Mouse (Mus musculus): ENCODE data around the gene Csrp2. TPM values are rescaled to one million over a fixed set of nuclear protein-coding genes. Genes with fewer than 3 reads are reported as not detected.

The Csrp2 gene
- polyA plus RNA-seq, 1 experiment from 2014 or later: 175 TPM

DNA sequence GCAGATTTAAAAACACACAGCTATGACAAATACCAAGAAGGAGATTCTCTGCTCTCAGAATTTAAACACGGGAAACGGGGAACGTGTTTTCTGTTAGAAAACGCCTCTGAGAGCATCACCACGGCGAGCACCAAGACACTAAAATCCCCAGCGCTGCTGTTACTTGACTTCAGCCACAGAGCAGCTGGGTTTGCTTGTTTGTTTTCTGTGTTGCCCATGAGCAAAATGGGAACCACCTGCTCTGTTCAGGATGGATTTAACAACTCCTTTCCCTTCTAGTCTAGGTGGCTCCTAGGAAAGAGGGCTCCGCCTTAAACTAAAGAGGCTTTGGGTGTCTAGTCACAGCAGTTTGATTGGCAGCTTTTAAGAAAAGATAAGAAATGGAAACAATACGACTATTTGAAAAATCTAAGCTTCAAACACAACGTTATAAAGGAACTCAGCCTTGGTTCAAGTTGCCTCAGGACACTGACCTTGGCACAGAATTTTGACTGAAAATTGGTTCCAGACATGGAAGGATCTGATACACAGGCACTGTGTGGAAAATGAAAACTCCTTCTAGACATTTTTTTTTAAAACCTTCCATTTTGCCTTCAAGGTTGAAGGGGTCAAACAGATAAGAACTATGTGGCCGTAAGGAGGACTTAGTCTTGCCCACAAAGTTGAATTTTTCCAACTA is 2.8 kb upstream of the Csrp2 start:
- WGBS: 86% methylated on average over 11 of the region's 11 CpGs
- Histone ChIP-seq H3K4me1 (replicated peaks) (peaks cover 27% of the 10 kb centered on the region), H3K4me3 (no peak overlapping the region)

GRCm38 (mm10) chr10:110917521-110917920 is 2.1 kb upstream of the Csrp2 start:
- 94% methylated on average over 6 of the region's 6 CpGs for WGBS
- H3K36me3 ChIP-seq: no peaks in the 10 kb centered on the region
- H3K4me2 ChIP-seq: no peak overlapping the region
- peaks cover 35% of the 10 kb centered on the region for H3K4me1 ChIP-seq (replicated peaks)
- no peak for ATAC-seq (ENCODE audit: low read depth)
- H3K9me3 ChIP-seq: no peaks in the 10 kb centered on the region
- no peak overlapping the region for H3K4me3 ChIP-seq
- H3K9ac ChIP-seq: no peak overlapping the region
- no peaks in the 10 kb centered on the region for H3K27me3 ChIP-seq
- H3K27ac ChIP-seq (replicated peaks): no peak overlapping the region

More for the DNA sequence above, 2.8 kb upstream of the Csrp2 start:
- Histone ChIP-seq H3K27ac (replicated peaks) (no peak overlapping the region), H3K27me3 (no peaks in the 10 kb centered on the region), H3K9me3 (no peaks in the 10 kb centered on the region), H3K36me3 (no peaks in the 10 kb centered on the region), H3K4me2 (no peak overlapping the region), H3K9ac (no peak overlapping the region)
- no peak for ATAC-seq (ENCODE audit: low read depth)

DNA sequence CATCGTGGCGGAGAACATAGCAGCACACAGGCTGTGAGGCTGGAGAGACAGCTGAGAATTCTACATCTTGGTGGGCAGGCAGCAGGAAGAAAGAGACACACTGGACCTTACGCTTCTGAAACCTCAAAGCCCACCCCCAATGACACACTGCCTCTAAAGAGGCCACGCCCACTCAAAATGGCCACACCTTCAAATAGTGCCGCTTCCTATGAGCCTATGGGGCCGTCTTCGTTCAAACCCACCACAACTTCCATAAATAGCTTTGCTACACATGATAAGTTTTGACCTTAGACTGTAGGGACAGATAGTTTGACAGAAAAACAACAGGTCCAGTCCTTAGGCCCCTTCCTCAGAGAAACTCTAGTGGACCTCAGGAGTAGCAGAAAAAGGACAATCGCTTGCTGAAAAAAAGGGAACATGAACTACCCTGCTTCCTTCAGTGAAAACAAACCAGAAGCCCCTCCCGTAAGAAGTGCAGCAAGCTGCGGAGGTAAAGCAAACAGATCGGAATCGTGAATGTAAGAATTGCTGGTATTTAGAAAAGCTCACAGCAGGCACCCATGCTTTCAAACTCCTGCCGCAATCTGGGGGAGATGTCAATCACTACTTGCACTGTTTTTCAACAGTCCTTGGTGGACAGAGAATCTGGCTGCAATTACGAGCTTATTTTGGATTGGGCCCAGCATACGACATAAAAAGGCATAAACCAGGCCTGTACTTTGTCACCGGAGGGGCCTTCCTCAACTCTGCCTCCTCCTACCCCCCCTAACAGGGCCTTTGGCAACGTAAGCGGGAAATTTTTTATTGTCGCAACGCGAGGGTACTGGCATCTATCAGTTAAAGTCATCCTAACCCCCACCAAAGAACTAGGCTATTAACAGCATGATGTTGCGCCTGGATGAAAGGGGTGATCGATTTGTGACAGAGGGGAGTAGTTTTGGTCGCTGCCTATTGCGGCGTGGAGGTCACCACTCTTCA is 886 bp upstream of the Csrp2 start:
- Histone ChIP-seq H3K4me2 (peak overlapping the region; percentile 79), H3K9ac (peak overlapping the region; percentile 88), H3K4me3 (peak overlapping the region; percentile 63), H3K4me1 (replicated peaks) (peaks cover 44% of the 10 kb centered on the region), H3K27me3 (no peaks in the 10 kb centered on the region), H3K36me3 (no peaks in the 10 kb centered on the region), H3K9me3 (no peaks in the 10 kb centered on the region), H3K27ac (replicated peaks) (peak overlapping the region; percentile 92)
- 18% methylated on average over 26 of the region's 26 CpGs for WGBS
- ATAC-seq (ENCODE audit: low read depth): no peak

GRCm38 (mm10) chr10:110920368-110920950 is 870 bp downstream of the Csrp2 start:
- Histone ChIP-seq H3K4me2 (peak overlapping the region; percentile 79), H3K4me3 (peak overlapping the region; percentile 63), H3K9ac (peak overlapping the region; percentile 88), H3K4me1 (replicated peaks) (peaks cover 49% of the 10 kb centered on the region), H3K27ac (replicated peaks) (peak overlapping the region; percentile 92), H3K9me3 (no peaks in the 10 kb centered on the region), H3K36me3 (no peaks in the 10 kb centered on the region), H3K27me3 (no peaks in the 10 kb centered on the region)
- ATAC-seq (ENCODE audit: low read depth): peak; percentile 74
- 0% methylated on average over 15 of the region's 15 CpGs for WGBS

GRCm38 (mm10) chr10:110921890-110922289 is 2.3 kb downstream of the Csrp2 start:
- peaks cover 63% of the 10 kb centered on the region for H3K4me1 ChIP-seq (replicated peaks)
- H3K9me3 ChIP-seq: no peaks in the 10 kb centered on the region
- peak overlapping the region; percentile 63 for H3K4me3 ChIP-seq
- no peaks in the 10 kb centered on the region for H3K27me3 ChIP-seq
- WGBS: 65% methylated on average over 3 of the region's 3 CpGs
- H3K36me3 ChIP-seq: no peaks in the 10 kb centered on the region
- H3K27ac ChIP-seq (replicated peaks): no peak overlapping the region
- ATAC-seq (ENCODE audit: low read depth): no peak
- H3K9ac ChIP-seq: 0 out of 2 replicates have a peak overlapping the region, but pooled peaks have one; percentile 18
- H3K4me2 ChIP-seq: peak overlapping the region; percentile 79

DNA sequence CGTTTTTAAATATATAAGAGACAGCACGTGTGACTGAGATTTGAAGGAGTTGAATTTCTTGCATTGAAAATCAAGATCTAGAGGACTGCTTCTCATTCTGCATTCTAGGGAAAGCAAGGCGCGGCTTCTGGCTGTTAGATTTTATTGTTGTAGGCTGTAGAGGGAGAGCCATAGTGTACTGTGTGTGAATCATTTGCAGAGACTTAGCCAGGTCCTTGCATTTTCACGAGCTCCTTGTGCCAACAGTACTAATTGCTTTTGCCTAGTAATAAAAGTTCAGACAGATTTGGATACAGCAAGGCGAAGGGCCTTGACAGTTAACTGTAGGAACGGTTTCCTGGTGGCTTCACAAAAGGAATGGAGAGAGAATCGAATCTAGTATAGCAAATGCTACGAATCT is 3.0 kb downstream of the Csrp2 start:
- Histone ChIP-seq H3K36me3 (no peaks in the 10 kb centered on the region), H3K4me1 (replicated peaks) (peaks cover 70% of the 10 kb centered on the region), H3K9me3 (no peaks in the 10 kb centered on the region), H3K9ac (no peak overlapping the region), H3K27ac (replicated peaks) (no peak overlapping the region), H3K4me2 (peak overlapping the region; percentile 79), H3K27me3 (no peaks in the 10 kb centered on the region), H3K4me3 (peak overlapping the region; percentile 63; the same call in 1 of the 2 replicates)
- WGBS: 68% methylated on average over 9 of the region's 9 CpGs
- no peak for ATAC-seq (ENCODE audit: low read depth)

- Histone ChIP-seq H3K9me3 (no peaks in the 10 kb centered on the region), H3K36me3 (no peaks in the 10 kb centered on the region), H3K4me3 (no peak overlapping the region), H3K4me2 (no peak overlapping the region), H3K9ac (no peak overlapping the region), H3K27me3 (no peaks in the 10 kb centered on the region), H3K27ac (replicated peaks) (no peak overlapping the region; the same call in 1 of the 2 replicates), H3K4me1 (replicated peaks) (peaks cover 83% of the 10 kb centered on the region)
- WGBS: 65% methylated on average over 11 of the region's 11 CpGs
- no peak for ATAC-seq (ENCODE audit: low read depth)
Measured at GRCm38 (mm10) chr10:110927491-110927890, 7.9 kb downstream of the Csrp2 start.

DNA sequence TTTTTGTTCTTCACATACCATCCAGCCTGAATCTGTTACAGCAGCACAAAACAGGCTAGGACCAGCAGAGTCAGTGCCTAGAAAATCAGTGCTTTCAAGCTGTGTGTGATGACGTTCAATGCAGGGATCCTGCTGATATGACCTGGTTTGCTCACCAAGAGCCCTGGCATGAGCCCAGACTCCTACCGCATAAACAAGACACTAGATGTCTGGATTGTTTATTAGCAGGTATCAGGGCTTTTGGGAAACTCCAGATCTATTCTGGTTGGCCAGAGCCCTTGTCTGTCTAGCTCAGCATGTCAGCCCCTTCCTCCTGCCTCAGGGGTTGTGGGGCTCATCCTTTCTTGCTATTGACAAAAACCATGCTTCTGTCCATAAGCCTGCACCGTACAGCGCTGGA is 10.2 kb downstream of the Csrp2 start:
- peak overlapping the region; percentile 42 for H3K27ac ChIP-seq (replicated peaks)

GRCm38 (mm10) chr10:110931161-110931912 is 11.7 kb downstream of the Csrp2 start:
- peak; percentile 66 for ATAC-seq (ENCODE audit: low read depth)
- H3K27me3 ChIP-seq: no peaks in the 10 kb centered on the region
- peaks cover 61% of the 10 kb centered on the region for H3K4me1 ChIP-seq (replicated peaks)
- peak overlapping the region; percentile 21 for H3K4me3 ChIP-seq
- peak overlapping the region; percentile 91 for H3K27ac ChIP-seq (replicated peaks)
- H3K4me2 ChIP-seq: peak overlapping the region; percentile 46
- no peaks in the 10 kb centered on the region for H3K9me3 ChIP-seq
- no peaks in the 10 kb centered on the region for H3K36me3 ChIP-seq
- 21% methylated on average over 13 of the region's 13 CpGs for WGBS
- peak overlapping the region; percentile 58 for H3K9ac ChIP-seq

More for the DNA sequence above, 10.2 kb downstream of the Csrp2 start:
- H3K4me2 ChIP-seq: no peak overlapping the region
- ATAC-seq (ENCODE audit: low read depth): no peak
- no peak overlapping the region for H3K4me3 ChIP-seq
- H3K9me3 ChIP-seq: no peaks in the 10 kb centered on the region
- no peak overlapping the region for H3K9ac ChIP-seq
- 59% methylated on average over 4 of the region's 4 CpGs for WGBS
- peaks cover 70% of the 10 kb centered on the region for H3K4me1 ChIP-seq (replicated peaks)
- no peaks in the 10 kb centered on the region for H3K27me3 ChIP-seq
- no peaks in the 10 kb centered on the region for H3K36me3 ChIP-seq

DNA sequence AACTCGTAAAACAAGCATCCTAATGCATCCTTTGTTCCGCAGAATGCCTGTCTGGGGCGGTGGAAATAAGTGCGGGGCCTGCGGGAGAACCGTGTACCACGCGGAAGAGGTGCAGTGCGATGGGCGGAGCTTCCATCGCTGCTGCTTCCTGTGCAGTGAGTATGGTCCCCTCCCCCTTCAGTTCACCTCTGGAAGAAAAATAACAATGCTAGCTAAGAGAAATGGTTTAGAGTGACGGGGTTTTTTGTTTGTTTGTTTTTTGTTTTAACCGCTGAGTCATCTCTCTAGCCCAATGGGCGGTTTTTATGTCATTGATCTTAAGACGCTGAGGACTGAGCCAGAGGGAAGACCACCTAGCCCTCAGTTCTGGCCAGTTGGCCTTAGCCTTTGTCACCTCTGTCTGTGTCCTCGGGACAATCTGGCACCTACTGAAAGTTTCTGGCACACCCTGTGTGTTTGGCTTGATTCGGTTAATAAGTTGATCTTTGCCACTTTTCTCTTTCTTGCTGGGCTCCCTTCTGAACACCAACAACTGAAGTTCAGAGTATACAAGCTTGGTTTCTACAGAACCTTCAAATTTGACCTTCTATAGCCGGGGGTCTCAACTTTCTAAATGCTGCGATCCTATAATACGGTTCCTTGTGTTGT is 12.4 kb downstream of the Csrp2 start:
- H3K9ac ChIP-seq: peak overlapping the region; percentile 58
- peak; percentile 88 for ATAC-seq (ENCODE audit: low read depth)

GRCm38 (mm10) chr10:110933584-110933983 is 14.0 kb downstream of the Csrp2 start:
- no peak overlapping the region for H3K4me2 ChIP-seq
- no peaks in the 10 kb centered on the region for H3K27me3 ChIP-seq
- 82% methylated on average over 5 of the region's 5 CpGs for WGBS
- no peak overlapping the region for H3K27ac ChIP-seq (replicated peaks)
- peaks cover 40% of the 10 kb centered on the region for H3K4me1 ChIP-seq (replicated peaks)
- H3K4me3 ChIP-seq: no peak overlapping the region
- ATAC-seq (ENCODE audit: low read depth): no peak
- H3K9me3 ChIP-seq: no peaks in the 10 kb centered on the region
- H3K36me3 ChIP-seq: peaks cover 13% of the 10 kb centered on the region
- no peak overlapping the region for H3K9ac ChIP-seq

More for the DNA sequence above, 12.4 kb downstream of the Csrp2 start:
- 49% methylated on average over 20 of the region's 20 CpGs for WGBS
- H3K4me3 ChIP-seq: peak overlapping the region; percentile 21
- peak overlapping the region; percentile 91 for H3K27ac ChIP-seq (replicated peaks)
- H3K9me3 ChIP-seq: no peaks in the 10 kb centered on the region
- no peaks in the 10 kb centered on the region for H3K27me3 ChIP-seq
- no peaks in the 10 kb centered on the region for H3K36me3 ChIP-seq
- H3K4me1 ChIP-seq (replicated peaks): peaks cover 54% of the 10 kb centered on the region
- peak overlapping the region; percentile 46 for H3K4me2 ChIP-seq

Data from neural tube, embryonic 13.5 days (tissue).